Mouse (Mus musculus) left cerebral cortex, adult 8-10 months (tissue): Measurements from ENCODE around the gene Tgm4. TPM values are rescaled to one million over a fixed set of nuclear protein-coding genes. Genes with fewer than 3 reads are reported as not detected.

Experiments used
- DNase-seq, 2 experiments: peaks; one replicate each; pipeline ENCODE4 v3.0.0; 2022; ENCODE audit warnings: low spot score in 2 of 2
- total RNA-seq, 4 experiments: library from RNA; stranded (reverse); gene quantifications; 2 replicates each; pipeline ENCODE4 v1.2.4; 2022

The Tgm4 gene
- total RNA-seq: 1 to 10 TPM in 3 of 4 experiments, under 1 TPM in 1; 0.88 to 3.2 (median 1.6) TPM

DNA sequence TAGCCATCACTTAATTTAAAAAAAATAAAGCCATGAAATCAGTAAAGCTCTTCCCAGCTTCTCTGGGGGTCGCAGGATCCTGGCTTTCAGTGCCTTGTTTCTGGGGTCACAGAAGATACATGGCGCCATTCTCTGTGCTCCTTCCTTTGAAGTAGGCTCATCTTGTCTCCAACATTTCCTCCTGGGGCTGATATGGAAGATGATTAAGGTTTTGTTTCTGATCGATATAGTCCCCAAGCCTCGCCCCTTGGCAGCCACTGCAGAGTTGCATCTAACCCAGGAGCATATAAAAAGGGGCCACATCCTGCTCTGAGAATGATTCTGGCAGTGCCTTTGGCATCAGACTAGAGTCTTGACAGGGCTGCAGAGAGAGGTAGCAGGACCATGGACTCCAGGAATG lies at the start of gene Tgm4:
Gene Tgm4 (plus strand): TSS at position 301 of the 400 bp plus-strand sequence.
- no peak for DNase-seq

DNA sequence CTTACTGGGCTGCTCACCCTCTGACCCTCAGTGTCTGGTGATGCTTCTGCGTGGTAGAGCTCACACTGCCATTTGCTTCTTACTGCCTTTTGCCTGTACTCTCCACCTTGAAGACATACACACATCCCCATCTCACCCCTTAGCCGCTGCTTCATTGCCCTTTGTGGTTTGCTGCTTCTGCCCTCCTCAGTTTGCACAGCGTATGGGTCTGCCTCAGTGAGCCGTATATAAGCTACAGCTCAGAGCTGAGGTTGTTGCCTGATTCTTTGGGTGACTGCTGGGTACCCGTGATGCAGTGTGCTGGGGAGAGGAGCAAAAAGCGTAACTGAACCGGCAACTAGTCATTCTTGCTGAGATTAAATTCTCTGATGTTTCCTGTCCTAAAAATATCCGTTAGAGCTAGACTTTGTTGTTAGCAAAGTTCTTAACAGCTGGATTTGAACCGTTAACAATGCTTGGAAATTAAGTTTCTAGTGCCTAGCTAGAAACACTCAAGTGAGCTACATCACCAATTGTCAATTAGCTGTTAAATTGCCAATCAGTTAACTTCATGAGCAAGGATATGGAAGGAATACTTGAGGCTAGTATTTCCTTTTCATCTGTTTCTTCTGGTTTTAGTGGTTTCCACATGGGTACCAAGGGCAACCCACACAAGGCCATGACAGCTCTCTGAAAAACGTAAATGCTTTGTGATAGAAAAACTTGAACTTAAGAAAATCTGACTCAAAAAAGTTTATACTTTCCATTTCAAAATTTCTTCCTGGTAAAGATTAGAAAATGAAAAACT lies 35.9 kb upstream of the Tgm4 start:
- DNase-seq: no peak

DNA sequence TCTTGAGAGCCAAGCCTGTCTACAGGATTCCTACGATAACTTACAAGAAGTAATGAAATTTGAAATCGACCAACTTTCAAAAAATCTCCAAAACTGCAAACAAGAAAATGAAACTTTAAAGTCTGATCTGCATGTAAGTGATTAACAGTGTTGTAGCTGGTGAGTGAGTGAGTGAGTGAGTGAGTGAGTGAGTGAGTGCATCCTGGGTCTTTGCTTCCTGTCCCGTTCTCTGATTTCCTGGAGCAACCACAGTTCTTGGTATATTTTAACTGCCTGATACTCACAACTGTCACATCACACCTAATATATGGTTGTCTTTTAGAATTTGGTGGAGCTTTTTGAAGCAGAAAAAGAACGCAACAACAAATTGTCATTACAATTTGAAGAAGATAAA lies 35.3 kb upstream of the Tgm4 start:
- no peak for DNase-seq

DNA sequence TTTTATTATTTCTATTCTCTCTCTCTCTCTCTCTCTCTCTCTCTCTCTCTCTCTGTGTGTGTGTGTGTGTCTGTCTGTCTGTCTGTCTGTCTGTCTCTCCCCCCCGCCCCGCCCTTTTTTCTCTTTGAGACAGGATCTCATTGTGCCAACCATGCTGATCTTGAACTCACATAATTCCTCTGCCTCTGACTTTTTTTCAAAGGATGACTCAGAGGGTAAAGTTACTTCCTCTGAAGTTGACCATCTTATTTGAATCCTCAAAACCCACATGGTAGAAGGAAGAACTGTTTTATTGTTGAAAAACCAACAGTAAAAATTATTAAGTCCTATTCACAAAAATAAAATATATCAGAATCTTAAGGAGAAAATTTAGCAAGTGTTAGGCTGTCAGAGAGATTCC lies 29.8 kb upstream of the Tgm4 start:
- DNase-seq: no peak

DNA sequence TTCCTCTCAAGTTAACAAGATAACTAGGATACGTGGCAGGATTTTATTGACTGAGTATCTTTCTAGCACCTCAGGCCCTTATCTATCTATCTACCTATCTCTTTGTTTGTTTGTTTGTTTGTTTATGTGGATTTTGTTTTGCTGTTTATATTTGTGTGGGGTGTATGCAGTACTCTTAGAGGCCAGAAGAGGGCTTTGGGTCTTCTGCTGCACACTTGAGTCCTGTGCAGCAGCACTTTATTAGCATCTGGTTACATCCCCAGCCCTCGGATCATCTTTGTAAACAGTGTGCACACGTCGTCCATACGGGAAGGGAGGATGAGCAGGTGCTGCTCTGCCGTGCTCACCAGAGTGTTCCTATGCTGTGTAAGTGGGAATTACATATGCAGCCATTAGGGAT lies 28.5 kb upstream of the Tgm4 start:
- DNase-seq: no peak

DNA sequence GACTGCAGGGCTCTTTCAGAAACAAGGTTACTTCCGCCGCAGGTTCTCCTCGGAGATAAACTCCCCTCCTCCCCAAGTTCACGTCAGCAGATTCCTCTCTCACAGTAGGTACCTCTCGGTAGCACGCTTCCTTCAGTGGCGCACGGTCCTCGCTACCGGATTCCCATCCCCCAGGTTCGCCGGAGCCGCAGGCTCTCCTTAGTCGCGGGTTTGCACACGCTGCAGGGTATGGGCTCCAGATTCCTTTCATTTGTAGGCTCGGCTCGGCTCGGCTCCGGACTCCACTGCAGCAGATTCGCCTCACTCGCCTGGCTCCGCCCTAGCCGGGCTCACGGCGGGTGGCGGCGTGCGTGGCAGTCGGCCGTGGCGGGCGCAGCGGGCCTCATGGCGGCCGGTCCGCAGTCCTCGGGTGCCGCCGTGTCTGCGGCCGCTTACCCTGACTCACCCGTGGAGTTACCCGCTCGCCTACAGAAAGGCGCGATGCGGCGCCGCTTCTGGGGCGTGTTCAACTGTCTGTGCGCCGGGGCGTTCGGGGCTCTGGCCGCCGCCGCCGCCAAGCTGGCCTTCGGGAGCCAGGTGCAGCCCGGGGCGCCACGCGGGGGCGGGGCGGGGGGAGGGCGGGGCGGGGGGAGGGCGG lies 13.4 kb upstream of the Tgm4 start, which contains the start of gene Tmem42:
Gene Tmem42 (plus strand): TSS at position 332 of the 637 bp plus-strand sequence.
- DNase-seq: peak; percentile 72 to 83

DNA sequence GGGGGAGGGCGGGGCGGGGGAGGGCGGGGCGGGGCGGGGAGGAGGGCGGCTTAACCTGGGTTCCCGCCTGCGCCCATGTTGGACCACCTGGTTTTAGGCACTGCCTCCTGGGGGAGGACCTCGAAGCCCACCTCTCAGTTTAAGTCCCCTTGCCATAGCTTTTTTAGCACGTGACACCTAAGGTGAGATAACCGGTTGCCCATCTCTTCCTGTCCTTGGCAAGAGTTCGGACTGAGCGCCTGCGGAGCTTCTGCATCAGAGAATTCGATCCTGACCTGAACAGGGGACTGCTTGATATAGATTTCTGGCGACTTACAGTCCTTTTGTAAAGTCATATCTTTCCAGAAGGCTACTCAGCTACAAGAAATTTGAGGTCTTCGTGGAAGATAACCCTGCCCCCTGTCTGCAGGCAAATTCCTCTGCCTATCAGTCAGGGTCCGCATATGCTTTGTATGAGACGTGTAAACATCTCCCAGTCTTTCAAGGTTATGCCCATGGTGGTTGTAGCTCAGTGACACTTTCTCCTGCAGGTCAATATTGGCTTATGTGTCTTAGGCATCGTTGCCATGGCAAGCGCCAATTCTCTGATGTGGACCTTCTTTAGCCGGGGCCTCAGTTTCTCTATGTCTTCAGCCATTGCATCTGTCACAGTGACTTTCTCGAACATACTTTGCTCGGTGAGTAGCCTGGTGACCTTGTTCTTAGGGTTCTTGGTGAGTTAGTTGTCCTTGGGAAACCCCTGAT lies 12.7 kb upstream of the Tgm4 start:
- DNase-seq: peak; percentile 10 to 21

DNA sequence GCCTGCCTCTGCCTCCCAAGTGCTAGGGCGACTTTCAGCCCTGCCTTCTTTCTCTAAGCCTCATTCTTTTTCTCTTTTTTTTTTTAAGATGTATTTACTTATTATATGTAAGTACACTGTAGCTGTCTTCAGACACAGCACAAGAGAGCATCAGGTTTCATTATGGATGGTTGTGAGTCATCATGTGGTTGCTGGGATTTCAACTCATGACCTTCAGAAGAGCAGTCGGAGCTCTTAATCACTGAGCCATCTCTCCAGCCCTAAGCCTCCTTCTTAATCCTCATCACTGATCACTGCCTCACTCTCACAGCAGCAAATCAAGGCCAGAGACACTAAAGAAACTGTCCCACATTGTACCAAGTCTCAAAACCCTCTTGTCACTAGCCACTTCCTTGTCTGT lies 10.3 kb upstream of the Tgm4 start:
- no peak for DNase-seq

DNA sequence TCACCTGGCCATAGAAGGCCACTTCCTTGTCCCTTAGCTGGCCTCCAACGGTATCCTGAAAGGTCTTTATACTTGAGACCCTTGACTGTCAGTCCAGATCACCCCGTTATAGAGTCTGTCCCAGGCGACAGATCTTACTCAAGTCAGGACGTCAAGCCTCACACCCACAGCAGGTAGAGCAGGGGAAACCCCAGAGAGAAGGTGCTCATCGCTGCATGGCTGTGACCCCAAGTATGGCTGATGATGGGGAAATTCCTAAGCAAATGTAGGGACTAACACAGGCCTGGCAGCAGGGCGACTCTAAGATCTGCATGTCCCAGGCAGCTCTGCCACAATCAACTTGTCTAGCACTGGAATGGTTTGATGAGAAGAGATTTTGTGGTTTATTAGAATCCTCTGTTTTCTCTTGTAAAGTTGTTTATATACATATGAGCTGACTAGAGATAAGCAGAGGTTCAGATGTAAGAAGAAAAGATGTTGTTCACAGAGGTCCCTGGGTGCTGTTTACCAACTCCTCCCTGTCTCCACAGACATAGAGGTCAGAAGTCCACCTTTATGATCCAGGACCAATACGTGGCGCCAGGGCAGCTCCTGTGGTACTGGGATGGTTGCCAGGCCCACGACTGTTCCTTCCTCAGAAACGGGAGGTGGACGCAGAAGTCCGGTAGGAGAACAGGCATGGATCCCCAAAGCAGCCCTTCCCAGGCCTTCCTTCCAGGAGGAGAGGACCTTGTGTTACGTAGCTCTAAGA lies 2.9 kb upstream of the Tgm4 start:
- no peak for DNase-seq

DNA sequence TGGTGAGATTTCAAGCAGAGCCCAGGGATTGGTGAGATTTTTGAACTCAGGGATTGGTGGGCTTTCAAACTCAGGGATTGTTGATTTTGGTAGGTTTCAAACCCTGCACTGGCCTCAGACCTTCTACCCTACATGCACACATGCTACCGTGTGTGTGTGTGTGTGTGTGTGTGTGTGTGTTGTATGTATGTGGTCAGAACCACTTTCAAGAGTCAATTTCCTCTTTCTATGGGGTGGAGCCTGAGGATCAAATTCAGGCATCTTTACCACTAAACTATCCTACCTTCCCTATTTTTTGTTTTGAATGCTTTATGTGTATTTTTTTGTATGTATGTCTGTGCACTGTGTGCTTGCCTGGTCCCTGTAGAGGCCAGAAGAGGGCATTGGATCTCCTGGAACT lies 13.1 kb downstream of the Tgm4 start:
- DNase-seq: no peak

DNA sequence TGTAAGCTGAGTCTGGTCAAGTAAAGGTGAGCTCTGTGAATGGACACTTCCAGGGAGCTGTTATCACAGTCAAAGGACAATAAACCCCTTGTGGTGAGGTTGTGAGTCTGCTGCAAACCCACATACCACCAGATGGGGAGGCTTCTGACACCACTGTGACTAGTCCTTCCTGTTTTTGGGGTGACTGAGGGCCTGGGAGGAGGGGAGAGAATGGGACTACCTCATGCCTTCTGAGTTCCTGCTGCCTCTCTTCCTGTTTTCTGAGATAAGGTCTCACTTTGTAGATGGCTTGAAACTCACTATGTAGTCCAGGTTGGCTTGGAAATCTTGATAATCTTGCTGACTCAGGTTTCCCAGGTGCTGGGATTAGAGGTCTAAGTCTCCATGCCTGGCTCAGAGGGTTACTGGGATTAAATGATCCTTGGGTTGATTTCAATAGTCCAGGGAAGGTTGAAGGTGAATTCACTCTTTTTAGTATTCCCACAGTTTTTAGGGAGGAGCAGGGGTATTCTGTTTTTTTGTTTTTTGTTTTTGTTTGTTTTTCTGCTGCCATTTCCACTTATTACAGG lies 24.3 kb downstream of the Tgm4 start:
- DNase-seq: no peak

DNA sequence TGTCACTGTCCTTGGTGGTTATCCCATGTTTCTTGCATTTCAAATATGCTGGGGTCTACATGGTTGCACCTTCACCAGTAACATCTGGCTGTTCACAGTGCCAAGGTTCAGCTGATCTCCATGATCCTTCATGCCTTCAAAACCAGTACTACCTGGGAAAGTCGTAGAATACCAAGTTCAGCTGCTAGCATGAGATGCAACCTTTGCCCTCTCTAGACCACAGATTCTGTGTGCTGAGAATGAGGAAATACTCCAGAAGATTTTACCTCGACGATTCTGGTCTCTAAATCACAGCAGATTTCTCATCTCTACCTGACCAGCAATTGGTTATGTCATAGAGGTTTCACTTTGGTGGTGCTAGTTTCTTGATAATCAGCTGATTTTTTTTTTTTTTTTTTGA lies 25.6 kb downstream of the Tgm4 start:
- DNase-seq: no peak

DNA sequence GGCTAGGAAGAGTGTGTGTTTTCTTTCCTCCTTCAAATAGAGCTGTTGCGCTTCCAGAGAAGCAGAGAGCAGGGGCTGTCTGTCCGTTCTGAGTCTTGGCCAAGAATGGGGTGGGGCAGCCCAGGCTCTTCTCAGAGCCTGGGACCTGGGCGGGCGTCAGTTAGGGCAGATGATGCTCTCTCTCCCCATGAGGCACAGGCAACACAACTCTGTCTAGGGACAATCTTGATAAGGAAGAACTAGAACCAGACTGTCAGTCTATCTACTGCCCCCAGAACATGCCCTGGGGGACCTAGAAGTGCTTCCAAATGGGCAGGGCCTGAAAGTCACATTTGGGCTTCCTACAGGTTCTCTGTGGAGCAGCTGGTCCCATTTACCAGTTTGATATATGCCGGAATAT lies 44.6 kb downstream of the Tgm4 start:
- DNase-seq: no peak

DNA sequence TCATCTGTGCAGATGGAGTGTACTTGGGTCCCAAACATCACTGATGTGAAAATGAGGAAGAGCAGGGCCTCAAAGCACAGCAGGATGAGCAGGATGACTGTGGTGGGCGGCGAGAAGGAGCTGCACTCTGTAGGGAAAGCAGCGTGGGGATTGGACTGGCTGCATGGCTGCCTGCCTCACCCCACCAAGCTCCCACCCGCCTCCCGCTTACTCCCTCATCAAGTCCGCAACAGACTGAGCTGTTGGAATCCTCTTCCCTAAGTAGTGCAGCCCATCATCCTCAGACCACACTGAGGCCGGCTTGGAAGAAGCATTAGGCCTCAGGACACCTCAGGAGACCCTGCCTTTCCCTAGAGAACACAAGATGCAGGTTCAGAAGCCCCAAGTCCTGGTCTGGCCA lies 45.8 kb downstream of the Tgm4 start:
- no peak for DNase-seq

DNA sequence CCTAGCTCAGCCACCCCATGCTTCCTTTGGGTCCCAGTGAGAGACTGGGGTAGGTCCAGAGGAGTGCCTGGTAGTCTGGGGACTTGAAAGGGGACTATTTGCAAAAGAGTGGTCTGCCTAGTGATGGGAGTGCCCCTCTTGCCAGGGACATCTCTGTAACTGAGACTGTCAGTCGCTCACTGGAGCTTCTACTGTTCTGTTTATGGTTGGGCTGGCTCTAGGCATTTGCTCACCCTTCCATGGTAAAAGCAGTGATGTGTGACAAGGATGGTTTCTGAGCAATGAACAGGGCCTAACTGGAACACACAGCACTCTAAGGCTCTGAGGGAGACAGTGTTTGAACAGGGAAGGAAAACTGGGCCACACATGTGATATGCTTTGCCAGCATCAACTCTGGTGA lies 46.3 kb downstream of the Tgm4 start:
- no peak for DNase-seq

DNA sequence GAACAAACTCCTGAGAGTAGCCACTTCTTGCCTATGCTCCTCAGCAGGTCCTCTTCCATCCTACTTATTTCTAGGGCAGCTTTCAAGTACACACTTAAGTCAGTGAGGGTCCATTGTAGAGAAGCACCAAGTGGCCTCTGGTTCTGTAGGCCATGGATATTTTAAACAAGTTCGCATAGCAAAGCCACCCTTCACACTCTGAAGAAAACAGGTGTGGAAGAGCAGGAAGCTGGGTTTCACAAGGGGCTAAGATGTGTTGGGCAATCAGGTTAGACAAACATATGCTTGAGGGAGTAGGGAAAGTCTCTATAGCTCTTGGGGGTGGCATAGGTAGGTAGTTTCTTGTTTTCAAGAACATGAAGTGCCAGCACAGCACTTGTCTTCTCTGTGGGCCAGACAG lies 50.8 kb downstream of the Tgm4 start:
- no peak for DNase-seq

DNA sequence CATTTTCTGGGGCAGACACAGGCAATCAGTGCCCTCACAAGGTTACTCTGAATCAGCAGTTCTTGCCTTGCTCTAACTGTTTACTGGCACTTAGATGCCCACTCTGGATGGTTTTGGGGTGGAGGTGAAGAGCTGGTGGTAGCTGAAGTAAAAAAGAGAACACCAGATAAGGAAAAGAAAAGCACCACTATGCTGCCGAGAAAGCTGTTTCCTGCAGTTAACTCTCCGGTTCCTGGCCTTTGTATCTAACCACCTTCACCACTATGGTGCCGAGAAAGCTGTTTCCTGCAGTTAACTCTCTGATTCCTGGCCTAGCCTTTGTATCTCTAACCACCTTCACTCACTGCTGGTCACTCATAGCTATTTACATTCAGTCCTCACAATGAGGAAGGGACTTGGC lies 53.0 kb downstream of the Tgm4 start:
- no peak for DNase-seq

DNA sequence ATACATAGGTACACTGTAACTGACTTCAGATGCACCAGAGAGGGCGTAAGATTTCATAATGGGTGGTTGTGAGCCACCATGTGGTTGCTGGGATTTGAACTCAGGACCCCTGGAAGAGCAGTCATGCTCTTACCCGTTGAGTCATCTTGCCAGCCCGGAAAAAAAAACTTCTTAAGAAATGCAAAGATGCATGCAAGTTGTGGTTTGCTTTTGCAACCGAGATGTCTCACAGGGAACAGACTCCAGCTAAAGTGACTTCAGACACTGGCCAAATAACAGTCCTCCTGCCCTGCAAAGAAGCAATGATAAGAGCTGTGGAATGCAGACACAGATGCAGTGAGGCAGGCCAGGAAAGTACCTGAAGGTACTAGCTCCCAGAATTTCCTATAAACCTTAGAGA lies 56.3 kb downstream of the Tgm4 start:
- no peak for DNase-seq

DNA sequence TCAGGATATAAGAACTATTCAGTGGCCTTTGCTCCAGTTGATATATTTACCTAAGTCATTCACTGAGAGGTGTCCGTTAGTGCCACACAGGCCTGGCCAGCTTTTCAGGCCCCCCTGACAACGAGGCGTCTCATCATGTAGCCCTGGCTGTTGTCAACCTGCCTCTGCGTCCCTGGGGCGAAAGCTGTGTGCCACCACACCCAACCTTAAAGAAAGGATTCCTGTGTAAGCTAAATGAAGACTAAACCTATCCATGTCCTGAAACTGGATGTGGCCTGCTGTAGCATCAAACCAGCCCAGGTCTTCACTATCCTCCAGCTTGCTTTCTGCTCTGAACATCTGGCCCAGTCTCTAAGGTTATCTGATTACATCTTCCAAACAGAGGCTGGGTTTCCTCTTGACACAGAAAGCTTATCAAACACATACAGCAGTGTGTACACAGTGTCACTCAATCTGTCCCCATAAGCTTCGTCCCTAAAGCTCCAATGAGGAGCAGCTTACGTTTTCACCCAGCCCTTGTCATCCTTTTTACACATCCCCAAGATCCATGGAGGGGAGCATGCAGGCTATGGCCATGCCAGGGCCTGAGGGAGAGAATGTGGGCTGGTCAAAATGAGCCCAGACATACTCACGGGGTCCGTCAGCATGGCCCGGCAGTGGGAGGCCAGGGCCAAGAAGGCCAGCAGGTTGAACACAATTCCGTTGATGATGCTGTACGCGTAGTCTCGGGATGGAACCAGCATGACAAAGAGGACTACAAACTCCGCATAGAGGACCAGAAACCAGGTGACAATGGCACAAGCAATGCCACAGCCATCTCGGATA lies 65.3 kb downstream of the Tgm4 start:
- DNase-seq: no peak

DNA sequence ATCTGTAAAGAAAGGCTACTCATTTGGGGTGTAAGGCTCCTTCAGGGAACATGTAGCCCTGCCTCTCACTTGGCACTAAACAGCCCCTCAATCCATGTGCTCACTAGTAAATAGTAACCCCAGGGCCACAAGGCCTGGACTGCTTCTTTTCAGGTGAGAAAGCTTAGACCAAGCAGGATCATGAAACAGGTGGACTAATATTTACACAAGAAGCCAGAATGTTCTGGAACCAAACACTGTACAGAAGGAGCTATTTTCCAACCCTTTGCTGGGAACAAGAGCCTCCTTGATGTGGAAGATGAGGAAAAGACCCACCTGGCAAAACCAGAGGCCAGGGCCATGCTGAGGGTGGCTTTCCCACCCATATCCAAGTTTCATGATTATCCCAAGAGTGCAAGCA lies 68.9 kb downstream of the Tgm4 start:
- DNase-seq: no peak
